Mouse (Mus musculus) midbrain, embryonic 10.5 days (tissue): ENCODE measurements around the gene Foxj3. TPM values are rescaled to one million over a fixed set of nuclear protein-coding genes. Genes with fewer than 3 reads are reported as not detected.

Source experiments
- DNase-seq: peaks from one replicate; pipeline ENCODE4 v3.0.0-alpha.2; 2017; ENCODE audit warnings: low spot score
- H3K27ac ChIP-seq: fragments of 300-500 bp; sonication (generic); replicated peaks from 2 replicates; pipeline ENCODE4 v1.5.1; 2016; ENCODE audit warnings: mild to moderate bottlenecking
- H3K27me3 ChIP-seq: fragments of 300-500 bp; sonication (generic); 2 replicates; pipeline ENCODE4 v1.6.1; 2016; ENCODE audit warnings: low read depth, mild to moderate bottlenecking; ENCODE audit not compliant: poor library complexity, severe bottlenecking
- H3K36me3 ChIP-seq: fragments of 300-500 bp; sonication (generic); 2 replicates; pipeline ENCODE4 v1.6.1; 2016; ENCODE audit warnings: mild to moderate bottlenecking, moderate library complexity
- H3K4me1 ChIP-seq: fragments of 300-500 bp; sonication (generic); 2 replicates; pipeline ENCODE4 v1.6.1; 2016
- H3K4me3 ChIP-seq: fragments of 300-500 bp; sonication (generic); 2 replicates; pipeline ENCODE4 v1.5.1; 2016; ENCODE audit warnings: mild to moderate bottlenecking, moderate library complexity
- H3K9me3 ChIP-seq: fragments of 300-500 bp; sonication (generic); replicated peaks from 2 replicates; pipeline ENCODE4 v1.6.1; 2016; ENCODE audit warnings: mild to moderate bottlenecking
- WGBS: fragments of 180-500 bp; shearing (Covaris S2); methylation state at CpG from one replicate; pipeline ENCODE4 v1.1.7; 2016; 5-methylcytosine and 5-hydroxymethylcytosine counted together
- polyA plus RNA-seq: library from polyadenylated mRNA; unstranded; fragments of >200 nt; fragmentation: Nextera tagmentation; extraction: Ambion mirVana; gene quantifications from 2 replicates; pipeline ENCODE4 v1.2.1, GENCODE M21; 2016

Foxj3 gene
- polyA plus RNA-seq, 1 experiment from 2014 or later: 18.1 TPM

GRCm38 (mm10) chr4:119660007-119660406 lies 123.2 kb downstream of the Foxj3 start:
- no peaks in the 10 kb centered on the region for H3K36me3 ChIP-seq
- H3K9me3 ChIP-seq: no peaks in the 10 kb centered on the region
- H3K4me3 ChIP-seq: no peak overlapping the region
- no peaks in the 10 kb centered on the region for H3K4me1 ChIP-seq
- no peak for DNase-seq
- WGBS: 84% methylated on average over 8 of the region's 8 CpGs
- no peak overlapping the region for H3K27ac ChIP-seq
- no peaks in the 10 kb centered on the region for H3K27me3 ChIP-seq

- 79% methylated on average over 4 of the region's 4 CpGs for WGBS
- Histone ChIP-seq H3K27ac (no peak overlapping the region), H3K27me3 (no peaks in the 10 kb centered on the region), H3K4me1 (peaks cover 5% of the 10 kb centered on the region), H3K36me3 (no peaks in the 10 kb centered on the region), H3K4me3 (no peak overlapping the region), H3K9me3 (no peaks in the 10 kb centered on the region)
- no peak for DNase-seq
Measured at GRCm38 (mm10) chr4:119662151-119662550, 125.3 kb downstream of the Foxj3 start.

GRCm38 (mm10) chr4:119662976-119663375 lies 126.2 kb downstream of the Foxj3 start:
- Histone ChIP-seq H3K9me3 (no peaks in the 10 kb centered on the region), H3K36me3 (no peaks in the 10 kb centered on the region), H3K27ac (no peak overlapping the region), H3K4me3 (no peak overlapping the region), H3K27me3 (no peaks in the 10 kb centered on the region), H3K4me1 (peaks cover 5% of the 10 kb centered on the region)
- DNase-seq: no peak
- 89% methylated on average over 7 of the region's 7 CpGs for WGBS

GRCm38 (mm10) chr4:119663409-119664095 lies 126.7 kb downstream of the Foxj3 start:
- Histone ChIP-seq H3K9me3 (no peaks in the 10 kb centered on the region), H3K4me3 (no peak overlapping the region), H3K36me3 (no peaks in the 10 kb centered on the region), H3K27ac (no peak overlapping the region), H3K27me3 (no peaks in the 10 kb centered on the region), H3K4me1 (peaks cover 5% of the 10 kb centered on the region)
- WGBS: 95% methylated on average over 14 of the region's 14 CpGs
- DNase-seq: no peak

- Histone ChIP-seq H3K4me3 (no peak overlapping the region), H3K27me3 (no peaks in the 10 kb centered on the region), H3K36me3 (no peaks in the 10 kb centered on the region), H3K27ac (no peak overlapping the region), H3K4me1 (peaks cover 14% of the 10 kb centered on the region), H3K9me3 (no peaks in the 10 kb centered on the region)
- DNase-seq: no peak
- WGBS: 97% methylated on average over 2 of the region's 2 CpGs
Measured at GRCm38 (mm10) chr4:119665166-119665565, 128.4 kb downstream of the Foxj3 start.

- no peak overlapping the region for H3K27ac ChIP-seq
- no peak overlapping the region for H3K4me3 ChIP-seq
- peaks cover 20% of the 10 kb centered on the region for H3K4me1 ChIP-seq
- WGBS: 52% methylated on average over 8 of the region's 8 CpGs
- no peak for DNase-seq
- no peaks in the 10 kb centered on the region for H3K9me3 ChIP-seq
- H3K36me3 ChIP-seq: no peaks in the 10 kb centered on the region
- no peaks in the 10 kb centered on the region for H3K27me3 ChIP-seq
Measured at GRCm38 (mm10) chr4:119666116-119666515, 129.3 kb downstream of the Foxj3 start.

GRCm38 (mm10) chr4:119667454-119667853 lies 130.7 kb downstream of the Foxj3 start:
- Histone ChIP-seq H3K9me3 (no peaks in the 10 kb centered on the region), H3K4me1 (peaks cover 20% of the 10 kb centered on the region)
- 21% methylated on average over 5 of the region's 5 CpGs for WGBS

GRCm38 (mm10) chr4:119668185-119668584 lies 131.4 kb downstream of the Foxj3 start:
- no peak for DNase-seq
- 90% methylated on average over 3 of the region's 3 CpGs for WGBS
- H3K4me1 ChIP-seq: peaks cover 20% of the 10 kb centered on the region
- no peaks in the 10 kb centered on the region for H3K9me3 ChIP-seq
- H3K27ac ChIP-seq: no peak overlapping the region
- no peak overlapping the region for H3K4me3 ChIP-seq
- no peaks in the 10 kb centered on the region for H3K36me3 ChIP-seq
- H3K27me3 ChIP-seq: no peaks in the 10 kb centered on the region

More at GRCm38 (mm10) chr4:119667454-119667853, 130.7 kb downstream of the Foxj3 start:
- H3K27me3 ChIP-seq: no peaks in the 10 kb centered on the region
- H3K27ac ChIP-seq: no peak overlapping the region
- no peaks in the 10 kb centered on the region for H3K36me3 ChIP-seq
- H3K4me3 ChIP-seq: no peak overlapping the region
- DNase-seq: peak; percentile 37

- no peak overlapping the region for H3K4me3 ChIP-seq
- no peaks in the 10 kb centered on the region for H3K27me3 ChIP-seq
- H3K36me3 ChIP-seq: no peaks in the 10 kb centered on the region
- DNase-seq: no peak
- H3K4me1 ChIP-seq: peaks cover 20% of the 10 kb centered on the region
- H3K9me3 ChIP-seq: no peaks in the 10 kb centered on the region
- H3K27ac ChIP-seq: no peak overlapping the region
- WGBS: 77% methylated on average over 4 of the region's 4 CpGs
Measured at GRCm38 (mm10) chr4:119668596-119668995, 131.8 kb downstream of the Foxj3 start.

- no peaks in the 10 kb centered on the region for H3K9me3 ChIP-seq
- DNase-seq: no peak
- WGBS: 63% methylated on average over 10 of the region's 10 CpGs
- no peak overlapping the region for H3K4me3 ChIP-seq
- no peak overlapping the region; the same call in 1 of the 2 replicates for H3K27ac ChIP-seq
- H3K36me3 ChIP-seq: no peaks in the 10 kb centered on the region
- H3K4me1 ChIP-seq: peaks cover 20% of the 10 kb centered on the region
- no peaks in the 10 kb centered on the region for H3K27me3 ChIP-seq
Measured at GRCm38 (mm10) chr4:119669356-119670209, 132.8 kb downstream of the Foxj3 start.

GRCm38 (mm10) chr4:119670210-119670555 lies 133.4 kb downstream of the Foxj3 start:
- 47% methylated on average over 7 of the region's 7 CpGs for WGBS
- no peak overlapping the region for H3K27ac ChIP-seq

GRCm38 (mm10) chr4:119670736-119671135 lies 133.9 kb downstream of the Foxj3 start:
- Histone ChIP-seq H3K4me1 (peaks cover 20% of the 10 kb centered on the region), H3K9me3 (no peaks in the 10 kb centered on the region), H3K27ac (no peak overlapping the region), H3K27me3 (no peaks in the 10 kb centered on the region), H3K36me3 (no peaks in the 10 kb centered on the region), H3K4me3 (no peak overlapping the region)
- DNase-seq: no peak
- 88% methylated on average over 6 of the region's 6 CpGs for WGBS

More at GRCm38 (mm10) chr4:119670210-119670555, 133.4 kb downstream of the Foxj3 start:
- Histone ChIP-seq H3K4me3 (no peak overlapping the region), H3K36me3 (no peaks in the 10 kb centered on the region), H3K27me3 (no peaks in the 10 kb centered on the region), H3K9me3 (no peaks in the 10 kb centered on the region), H3K4me1 (peaks cover 20% of the 10 kb centered on the region)
- no peak for DNase-seq

GRCm38 (mm10) chr4:119671164-119671563 lies 134.4 kb downstream of the Foxj3 start:
- 94% methylated on average over 9 of the region's 9 CpGs for WGBS
- Histone ChIP-seq H3K4me3 (no peak overlapping the region), H3K36me3 (no peaks in the 10 kb centered on the region), H3K9me3 (no peaks in the 10 kb centered on the region), H3K27me3 (no peaks in the 10 kb centered on the region), H3K4me1 (peaks cover 17% of the 10 kb centered on the region), H3K27ac (no peak overlapping the region)
- no peak for DNase-seq
